Mouse (Mus musculus) CH12.LX (cell line): ENCODE results near the gene Rgs17. TPM values are rescaled to one million over a fixed set of nuclear protein-coding genes. Genes with fewer than 3 reads are reported as not detected.
A peak's percentile ranks its signal among the peaks of the same experiment; 100 is the strongest.

Experiments
- DNase-seq: peaks from one replicate; pipeline ENCODE4 v3.0.0-alpha.2; 2013; ENCODE audit errors: extremely low read depth
- H3K27ac ChIP-seq: 2 replicates; pipeline ENCODE4 v1.5.1; 2012; ENCODE audit warnings: low read depth, mild to moderate bottlenecking, control low read depth, moderate library complexity; ENCODE audit not compliant: insufficient read depth
- H3K27me3 ChIP-seq: replicated peaks from 2 replicates; pipeline ENCODE3; 2012; ENCODE audit warnings: inconsistent platforms
- H3K36me3 ChIP-seq, 2 experiments: replicated peaks in 1 of 2; 2 replicates each; pipeline versions ENCODE3 to v1.6.1; 2012; ENCODE audit warnings: inconsistent platforms in 1 of 2, low read length in 1 of 2, mild to moderate bottlenecking in 1 of 2, mixed read lengths in 1 of 2, moderate library complexity in 1 of 2; ENCODE audit not compliant: control insufficient read depth in 1 of 2, insufficient read depth in 1 of 2
- H3K4me1 ChIP-seq, 2 experiments: 2 replicates each; pipeline ENCODE4 v1.6.1; 2012; ENCODE audit warnings: inconsistent platforms in 1 of 2, moderate library complexity in 1 of 2; ENCODE audit not compliant: insufficient read depth in 2 of 2, control insufficient read depth in 1 of 2
- H3K4me2 ChIP-seq: 2 replicates; pipeline ENCODE4 v1.6.1; 2012; ENCODE audit warnings: low read depth, mild to moderate bottlenecking, control low read depth; ENCODE audit not compliant: poor library complexity, insufficient read depth, severe bottlenecking
- H3K4me3 ChIP-seq, 3 experiments: fragments of 150-350 bp in 1 of 3; sonication (generic) in 1 of 3; replicated peaks in 1 of 3; 2 replicates each; pipeline versions ENCODE3 to v1.5.1; 2011 to 2012; ENCODE audit warnings: low read depth in 2 of 3, low read length in 2 of 3, mild to moderate bottlenecking in 2 of 3, moderate library complexity in 2 of 3, control low read depth in 1 of 3, improper control_type of control experiment in 1 of 3, inconsistent platforms in 1 of 3, mixed read lengths in 1 of 3; ENCODE audit not compliant: poor library complexity in 1 of 3
- H3K79me2 ChIP-seq: replicated peaks from 2 replicates; pipeline ENCODE4 v1.6.1; 2012; ENCODE audit warnings: mild to moderate bottlenecking, moderate library complexity; ENCODE audit not compliant: control insufficient read depth, poor library complexity, insufficient read depth, severe bottlenecking; ENCODE audit errors: extremely low read depth
- H3K9ac ChIP-seq: 2 replicates; pipeline ENCODE4 v1.6.1; 2012; ENCODE audit warnings: low read depth, mild to moderate bottlenecking, control low read depth, moderate library complexity; ENCODE audit not compliant: insufficient read depth
- H3K9me3 ChIP-seq: replicated peaks from 2 replicates; pipeline ENCODE3; 2012; ENCODE audit warnings: low read length, inconsistent platforms, mixed read lengths
- CHD1 ChIP-seq: IDR thresholded peaks from 2 replicates; pipeline ENCODE4 v1.6.1; 2012; ENCODE audit warnings: low read depth, low read length, improper control_type of control experiment, inconsistent platforms
- CTCF ChIP-seq, 2 experiments: IDR thresholded peaks in 1 of 2; conservative IDR thresholded peaks in 1 of 2; 2 replicates each; pipeline ENCODE4 v1.5.1; 2011 to 2012; ENCODE audit warnings: low read depth in 2 of 2, low read length in 2 of 2, improper control_type of control experiment in 1 of 2, inconsistent platforms in 1 of 2, mild to moderate bottlenecking in 1 of 2, moderate library complexity in 1 of 2
- E2F4 ChIP-seq: IDR thresholded peaks from 2 replicates; pipeline ENCODE4 v1.6.1; 2011; ENCODE audit warnings: low read depth, low read length, improper control_type of control experiment; ENCODE audit not compliant: insufficient replicate concordance
- ELF1 ChIP-seq: IDR thresholded peaks from 2 replicates; pipeline ENCODE4 v1.6.1; 2014; ENCODE audit warnings: low read depth, mild to moderate bottlenecking, inconsistent platforms, low read length, improper control_type of control experiment
- ETS1 ChIP-seq: conservative IDR thresholded peaks from 2 replicates; pipeline ENCODE4 v1.6.1; 2012; ENCODE audit warnings: low read depth, mild to moderate bottlenecking, inconsistent platforms, low read length, improper control_type of control experiment, moderate library complexity
- IRF4 ChIP-seq: IDR thresholded peaks from 2 replicates; pipeline ENCODE4 v1.6.1; 2014; ENCODE audit warnings: low read depth, mild to moderate bottlenecking, inconsistent platforms, low read length, improper control_type of control experiment
- JUND ChIP-seq: conservative IDR thresholded peaks from 2 replicates; pipeline ENCODE4 v1.6.1; 2011; ENCODE audit warnings: low read depth, low read length, improper control_type of control experiment
- MAX ChIP-seq: IDR thresholded peaks from 2 replicates; pipeline ENCODE4 v1.6.1; 2011; ENCODE audit warnings: low read length, improper control_type of control experiment
- MAZ ChIP-seq: IDR thresholded peaks from 2 replicates; pipeline ENCODE4 v1.6.1; 2012; ENCODE audit warnings: low read depth, mild to moderate bottlenecking, inconsistent platforms, low read length, improper control_type of control experiment, moderate library complexity
- MYC ChIP-seq: IDR thresholded peaks from 2 replicates; pipeline ENCODE4 v1.6.1; 2011; ENCODE audit warnings: low read depth, mild to moderate bottlenecking, improper control_type of control experiment, low read length
- NELFE ChIP-seq: IDR thresholded peaks from 2 replicates; pipeline ENCODE4 v1.6.1; 2011; ENCODE audit warnings: low read depth, low read length, improper control_type of control experiment
- NRF1 ChIP-seq: IDR thresholded peaks from 2 replicates; pipeline ENCODE4 v1.6.1; 2014; ENCODE audit warnings: low read depth, mild to moderate bottlenecking, inconsistent platforms, low read length, improper control_type of control experiment, moderate library complexity
- PAX5 ChIP-seq: IDR thresholded peaks from 2 replicates; pipeline ENCODE4 v1.6.1; 2012; ENCODE audit warnings: low read length, inconsistent platforms, mixed read lengths
- POLR2AphosphoS2 ChIP-seq: IDR thresholded peaks from 2 replicates; pipeline ENCODE4 v1.6.1; 2011; ENCODE audit warnings: low read depth, low read length, improper control_type of control experiment
- RAD21 ChIP-seq: IDR thresholded peaks from 2 replicates; pipeline ENCODE4 v1.6.1; 2011; ENCODE audit warnings: low read depth, mild to moderate bottlenecking, low read length, improper control_type of control experiment, moderate library complexity
- SIN3A ChIP-seq: IDR thresholded peaks from 2 replicates; pipeline ENCODE4 v1.6.1; 2012; ENCODE audit warnings: low read length, improper control_type of control experiment, inconsistent platforms
- SMC3 ChIP-seq: IDR thresholded peaks from 2 replicates; pipeline ENCODE4 v1.6.1; 2011; ENCODE audit warnings: low read depth, low read length, improper control_type of control experiment
- TBP ChIP-seq: conservative IDR thresholded peaks from 2 replicates; pipeline ENCODE4 v1.6.1; 2011; ENCODE audit warnings: low read depth, low read length, improper control_type of control experiment
- UBTF ChIP-seq: IDR thresholded peaks from 2 replicates; pipeline ENCODE4 v1.6.1; 2012; ENCODE audit warnings: low read depth, mild to moderate bottlenecking, inconsistent platforms, low read length, improper control_type of control experiment, moderate library complexity
- USF1 ChIP-seq: IDR thresholded peaks from 2 replicates; pipeline ENCODE4 v1.6.1; 2014; ENCODE audit warnings: low read depth, mild to moderate bottlenecking, inconsistent platforms, low read length, improper control_type of control experiment
- ZC3H11A ChIP-seq: IDR thresholded peaks from 2 replicates; pipeline ENCODE4 v1.6.1; 2012; ENCODE audit warnings: low read depth, mild to moderate bottlenecking, inconsistent platforms, low read length, improper control_type of control experiment
- ZKSCAN1 ChIP-seq: IDR thresholded peaks from 2 replicates; pipeline ENCODE4 v1.6.1; 2012; ENCODE audit warnings: low read depth, inconsistent platforms, low read length, improper control_type of control experiment, borderline replicate concordance
- ZNF384 ChIP-seq: IDR thresholded peaks from 2 replicates; pipeline ENCODE4 v1.6.1; 2012; ENCODE audit warnings: low read depth, low read length, improper control_type of control experiment, inconsistent platforms
- dilution Hi-C: fragments of 300-500 bp; cut with MboI; formaldehyde crosslinking; loops from 2 replicates; pipeline ENCODE4 v1.14.3; 2020; ENCODE audit warnings: low sequenced_read_pairs; ENCODE audit not compliant: extremely low pct_unique_long_range_greater_than_20kb, extremely low pct_ligation_motif_present
- in situ Hi-C: fragments of 300-500 bp; cut with MboI; formaldehyde crosslinking; loops from 3 replicates; pipeline ENCODE4 v1.14.3; 2019; ENCODE audit warnings: low sequenced_read_pairs, low pct_ligation_motif_present, low pct_unique_long_range_greater_than_20kb, mixed read lengths
- polyA plus RNA-seq: library from polyadenylated mRNA; unstranded; fragments of >175 nt; gene quantifications from 2 replicates; pipeline ENCODE4 v1.2.1, GENCODE M21; 2012; ENCODE audit warnings: low read depth; ENCODE audit not compliant: insufficient read length
- total RNA-seq, 2 experiments: library from RNA; depleted of rRNA; stranded (reverse); fragments of 300-350 nt in 1 of 2; fragments of >200 nt in 1 of 2; gene quantifications; 2 replicates each; pipeline ENCODE4 v1.2.3; 2012 to 2014

The Rgs17 gene
- total and polyA plus RNA-seq, 3 experiments, result not detected

GRCm38 (mm10) chr10:5857996-5858549 is 64.1 kb downstream of the Rgs17 start:
- Histone ChIP-seq H3K79me2 (no peaks in the 10 kb centered on the region), H3K9ac (no peak overlapping the region), H3K4me2 (peak overlapping the region; percentile 66), H3K9me3 (peaks cover 2% of the 10 kb centered on the region), H3K36me3 (no peaks in the 10 kb centered on the region), H3K4me3 (no peak overlapping the region), H3K4me1 (peaks cover 3 to 6% of the 10 kb centered on the region in 2 experiments; a peak in 2 of 4 replicates), H3K27me3 (peaks cover 2% of the 10 kb centered on the region), H3K27ac (no peak overlapping the region)
- dilution Hi-C loops (no loop called here), in situ Hi-C loops (no loop called here)
- TF ChIP-seq POLR2AphosphoS2, result no peak
- TF ChIP-seq ZC3H11A, result no peak
- TF ChIP-seq ZKSCAN1, result no peak
- TF ChIP-seq ZNF384, result no peak
- TF ChIP-seq CHD1, result no peak
- no peak for TF ChIP-seq PAX5
- TF ChIP-seq MAX, result no peak
- TF ChIP-seq USF1, result no peak
- no peak for TF ChIP-seq TBP
- TF ChIP-seq JUND, result no peak
- no peak for TF ChIP-seq UBTF
- TF ChIP-seq ETS1, result no peak
- no peak for DNase-seq

GRCm38 (mm10) chr10:5853290-5853868 is 68.8 kb downstream of the Rgs17 start:
- H3K27ac ChIP-seq, result no peak overlapping the region
- TF ChIP-seq NELFE, result no peak
- TF ChIP-seq, all 38 proteins: peak for 0
- no peak for DNase-seq
- Histone ChIP-seq H3K4me3 (no peak overlapping the region), H3K27me3 (peaks cover 2% of the 10 kb centered on the region), H3K9ac (no peak overlapping the region), H3K4me2 (no peak overlapping the region), H3K4me1 (peaks cover 3 to 5% of the 10 kb centered on the region in 2 experiments; a peak in 2 of 4 replicates), H3K9me3 (no peaks in the 10 kb centered on the region), H3K79me2 (no peaks in the 10 kb centered on the region), H3K36me3 (no peaks in the 10 kb centered on the region)
- in situ Hi-C loops, result no loop called here
- dilution Hi-C loops, result no loop called here

- in situ Hi-C loops (loop anchor here (10.0 kb wide), 1 partner anchor 52 kb away; no protein-coding TSS in a partner anchor), dilution Hi-C loops (no loop called here)
- H3K79me2 ChIP-seq, result no peaks in the 10 kb centered on the region
- peak; percentile 29 for DNase-seq
- no peaks in the 10 kb centered on the region for H3K27me3 ChIP-seq
- no peak overlapping the region for H3K4me2 ChIP-seq
- no peak overlapping the region for H3K4me3 ChIP-seq
- TF ChIP-seq MAZ (no peak), RAD21 (peak; percentile 92), NRF1 (no peak), IRF4 (no peak), MYC (0 out of 2 replicates have a peak, but pooled peaks have one; percentile 19), E2F4 (no peak), CHD1 (no peak), USF1 (no peak), ELF1 (no peak), CTCF (conservative IDR thresholded peaks at IDR 0.05 in 1 of 2, IDR thresholded peaks at IDR 0.05 in 1 of 2; ENCODE audit: low read depth in 2 of 2, low read length in 2 of 2) (peak in 1 of 2 experiments; percentile 74; a peak in 2 of 4 replicates), SMC3 (peak; percentile 54), SIN3A (0 out of 2 replicates have a peak, but pooled peaks have one; percentile 34), NELFE (no peak), ZNF384 (peak; percentile 74)
- H3K36me3 ChIP-seq, result no peaks in the 10 kb centered on the region
- no peak overlapping the region for H3K27ac ChIP-seq
- H3K9ac ChIP-seq, result no peak overlapping the region
- no peaks in the 10 kb centered on the region for H3K9me3 ChIP-seq
- H3K4me1 ChIP-seq, result no peaks in the 10 kb centered on the region
These were observed 75.3 kb downstream of the Rgs17 start for GRCm38 (mm10) chr10:5846939-5847338.
